In the genomic region with DNA sequence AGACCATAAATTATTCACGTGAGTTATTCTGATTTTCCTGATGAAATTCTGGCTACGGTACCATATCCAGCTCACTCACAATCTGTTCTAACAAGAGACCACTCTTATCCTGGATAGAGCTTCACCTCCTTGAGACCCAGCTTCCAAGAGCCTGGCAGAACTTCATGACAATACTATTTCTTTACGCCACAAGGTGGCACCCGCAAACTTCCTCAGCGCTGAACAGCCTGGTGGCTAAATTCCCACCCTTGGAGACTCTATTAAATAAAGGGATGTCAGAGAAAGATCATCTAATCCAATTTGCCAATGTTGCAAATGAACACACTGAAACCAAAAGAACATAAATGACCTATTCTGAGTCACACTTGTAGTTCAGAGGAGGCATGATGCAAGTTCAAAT, we compare ENCODE assay signal across 10 mouse cellular contexts. TPM values are rescaled to one million over a fixed set of nuclear protein-coding genes. Genes with fewer than 3 reads are reported as not detected.
DNase-seq lines count a peak whose midpoint lies in the region; ATAC-seq lines count a peak whose summit lies in the region.
"Had no signal": no experiment of that assay in that cellular context is flagged by ENCODE, and none has a peak within 500 bp of the region (broad histone marks: within the 10 kb centered on the region; RNA-seq: fewer than 3 reads in every experiment).

No protein-coding gene starts in this region.

- intact Hi-C loops in heart, postnatal 36 days (cut with DNase I) = loop anchor here (1.0 kb wide), 2 partner anchors 69 to 159 kb away; no protein-coding TSS in a partner anchor
- intact Hi-C loops in left cerebral cortex, postnatal 14 days (cut with DNase I) = loop anchor here (1.0 kb wide), 1 partner anchor 69 kb away; no protein-coding TSS in a partner anchor

- no peaks in the 10 kb centered on the region for H3K4me1 ChIP-seq in liver, embryonic 11.5 days (replicated peaks; ENCODE audit: control insufficient read depth, insufficient read depth, low read length)
- H3K4me1 ChIP-seq: neural tube, embryonic 13.5 days had no signal

- H3K27ac ChIP-seq in liver, embryonic 11.5 days (ENCODE audit: low read depth, low read length) = no peak overlapping the region
- H3K27ac ChIP-seq: neural tube, embryonic 13.5 days had no signal

- ATAC-seq in liver, embryonic 11.5 days (replicated peaks; ENCODE audit: low FRiP score) = no peak

- DNase-seq in liver (peak; percentile 19), ZHBTc4 (ENCODE audit: low read depth, low spot score) (peak; percentile 77)
- DNase-seq in liver, embryonic 11.5 days (ENCODE audit: low spot score) = no peak
- peak; percentile 82 for DNase-seq in embryo, embryonic 10 days (ENCODE audit: low spot score)
- peak; percentile 58 to 65 for DNase-seq in heart, postnatal 36 days
- peak; percentile 53 to 83 for DNase-seq in left cerebral cortex, postnatal 14 days (ENCODE audit: low spot score in 2 of 2)
- peak; percentile 50 for DNase-seq in ovary, postnatal 14 days (ENCODE audit: low spot score)
- no peak for DNase-seq in c-Kit-positive CD71-positive TER-119-positive erythroid progenitor cells, embryonic 14.5 days (ENCODE audit: low spot score)

- no peak overlapping the region for H3K9ac ChIP-seq in liver, embryonic 11.5 days (ENCODE audit: low read depth, low read length)
- H3K9ac ChIP-seq: neural tube, embryonic 13.5 days had no signal

- WGBS in liver, embryonic 11.5 days = 13% methylated on average over 5 of the region's 5 CpGs

- H3K4me2 ChIP-seq in liver, embryonic 11.5 days = no peak overlapping the region
- H3K4me2 ChIP-seq: neural tube, embryonic 13.5 days had no signal

- no peaks in the 10 kb centered on the region for H3K9me3 ChIP-seq in liver, embryonic 11.5 days (ENCODE audit: control insufficient read depth, low read length)
- H3K9me3 ChIP-seq: neural tube, embryonic 13.5 days had no signal

- H3K36me3 ChIP-seq in liver, embryonic 11.5 days (ENCODE audit: control insufficient read depth, insufficient read depth, low read length) = no peaks in the 10 kb centered on the region
- H3K36me3 ChIP-seq: neural tube, embryonic 13.5 days had no signal

- no peak overlapping the region for H3K4me3 ChIP-seq in liver, embryonic 11.5 days (ENCODE audit: low read depth, low read length)
- H3K4me3 ChIP-seq: erythroblast, embryonic 14.5 days; neural tube, embryonic 13.5 days had no signal

- H3K27me3 ChIP-seq in liver, embryonic 11.5 days (replicated peaks; ENCODE audit: control insufficient read depth, insufficient read depth, low read length) = no peaks in the 10 kb centered on the region
- H3K27me3 ChIP-seq: neural tube, embryonic 13.5 days had no signal

RNA-seq across cellular contexts. Expression of a gene that starts 22.8 kb away (rescaled TPM):
- polyA plus RNA-seq in liver, embryonic 11.5 days (2014; fragmentation: Nextera tagmentation; extraction: Ambion mirVana) = 18.8 and 18.9 TPM in 2 replicates
- 10 to 100 TPM; 21.1 to 21.6 TPM for total RNA-seq in heart, postnatal 36 days (2021)
- total RNA-seq in left cerebral cortex, postnatal 14 days (2021) = 10 to 100 TPM; 13.0 to 13.6 TPM
- polyA plus RNA-seq: erythroblast, embryonic 14.5 days had no signal

Comparison
In these comparisons a context has a peak if more than half of its experiments do, and no peak if none do; other contexts are left out.
1. DNase-seq: peak in liver (single experiment), ZHBTc4 (single experiment), embryo, embryonic 10 days (single experiment), heart, postnatal 36 days (2 of 2), left cerebral cortex, postnatal 14 days (2 of 2) and ovary, postnatal 14 days (single experiment); none in liver, embryonic 11.5 days (single experiment) and c-Kit-positive CD71-positive TER-119-positive erythroid progenitor cells, embryonic 14.5 days (single experiment).